Mouse (Mus musculus): ENCODE results near the gene Fli1. TPM values are rescaled to one million over a fixed set of nuclear protein-coding genes. Genes with fewer than 3 reads are reported as not detected.
A peak's percentile ranks its signal among the peaks of the same experiment; 100 is the strongest.

Fli1 gene
- total RNA-seq, 2 experiments from 2014 or later: 26.4 to 28.2 TPM

DNA sequence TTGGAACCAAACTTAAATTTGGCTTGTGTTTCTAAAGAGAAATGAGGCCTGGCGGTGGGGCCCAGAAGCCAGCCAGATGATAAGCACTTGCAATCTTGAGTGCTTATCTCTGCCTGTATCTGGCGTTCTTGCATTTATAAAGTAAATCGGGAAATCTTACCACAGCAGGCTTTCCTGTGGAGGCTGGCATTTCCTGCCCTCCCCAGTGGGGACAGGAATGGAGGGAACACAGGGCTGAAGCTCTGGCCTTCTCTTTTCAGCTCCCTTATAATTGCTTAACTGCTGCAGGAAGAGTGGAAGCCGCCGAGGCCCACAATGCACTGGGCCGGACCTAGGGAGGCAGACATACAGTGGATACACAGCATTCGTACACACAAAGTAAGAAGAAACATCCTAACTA is 13.7 kb upstream of the Fli1 start:
- intact Hi-C loops (cut with DNase I): no loop called here
- DNase-seq (ENCODE audit: low spot score): no peak

DNA sequence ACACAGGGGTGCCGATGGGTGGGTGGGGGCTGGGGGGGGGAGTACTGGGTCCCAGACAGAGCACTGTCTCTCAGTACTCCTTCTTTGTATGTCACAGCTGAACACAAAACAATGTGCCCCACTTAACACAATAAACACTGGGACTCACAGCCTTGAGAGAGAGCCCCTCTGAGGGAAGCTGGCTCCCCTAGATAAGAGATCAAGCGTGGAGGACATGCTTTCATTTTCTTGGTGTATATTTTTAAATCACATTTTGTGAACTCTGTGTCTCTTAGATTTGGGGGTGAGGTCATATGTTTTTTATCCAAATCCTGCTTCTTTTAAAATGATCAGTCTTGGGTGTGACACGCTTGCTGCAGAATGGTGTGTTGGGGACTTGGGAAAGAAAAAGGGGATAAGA is 12.6 kb upstream of the Fli1 start:
- intact Hi-C loops (cut with DNase I): no loop called here
- DNase-seq (ENCODE audit: low spot score): no peak

DNA sequence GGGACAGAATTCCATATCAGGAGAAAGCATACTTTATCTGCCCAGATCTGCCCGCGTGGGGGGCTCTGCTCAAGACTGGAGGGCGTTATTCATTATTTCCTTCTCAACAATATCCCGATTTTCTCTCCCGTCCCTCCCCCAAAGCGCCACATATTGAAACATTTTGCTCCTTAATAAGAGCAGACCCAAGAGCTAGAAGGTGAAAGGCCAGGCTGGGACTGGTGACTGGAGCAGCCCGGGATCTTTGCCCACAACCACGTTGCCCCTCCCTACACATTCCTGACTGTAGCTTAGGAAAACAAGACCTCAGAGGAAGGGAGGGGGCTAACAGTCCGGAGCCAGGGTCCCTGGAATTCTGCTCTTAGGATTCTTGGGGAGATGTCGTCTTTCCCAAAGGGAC is 7.9 kb upstream of the Fli1 start:
- DNase-seq (ENCODE audit: low spot score): no peak
- intact Hi-C loops (cut with DNase I): no loop called here

- no peak for DNase-seq (ENCODE audit: low spot score)
- intact Hi-C loops (cut with DNase I): loop anchor here (5.0 kb wide), 1 partner anchor 102 kb away; no protein-coding TSS in a partner anchor
These were observed 7.1 kb upstream of the Fli1 start for GRCm38 (mm10) chr9:32549462-32550384.

DNA sequence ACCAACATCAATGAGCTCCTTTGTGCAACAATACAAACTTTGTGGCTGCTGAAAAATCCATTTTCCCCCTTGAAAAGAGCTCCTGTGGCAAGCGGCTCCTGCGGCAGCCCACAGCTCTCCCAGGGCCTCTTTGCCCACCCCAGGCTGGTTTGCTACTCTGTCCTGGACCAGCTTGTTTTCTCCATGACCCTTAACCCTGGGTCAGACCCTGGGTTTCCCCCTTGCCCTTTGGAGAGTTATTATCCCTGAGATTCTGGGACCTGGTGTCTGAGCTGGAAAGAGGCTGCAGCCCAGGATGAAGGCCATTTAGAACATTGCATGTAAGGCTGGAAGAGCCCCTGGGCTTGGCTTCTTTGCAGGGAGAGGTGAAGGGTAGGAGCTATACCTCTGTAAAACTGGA is 4.1 kb upstream of the Fli1 start:
- DNase-seq (ENCODE audit: low spot score): no peak
- intact Hi-C loops (cut with DNase I): loop anchor here (5.0 kb wide), 1 partner anchor 99 kb away; no protein-coding TSS in a partner anchor

- intact Hi-C loops (cut with DNase I): loop anchor here (5.0 kb wide), 1 partner anchor 98 kb away; no protein-coding TSS in a partner anchor
- peak; percentile 33 for DNase-seq (ENCODE audit: low spot score)
These were observed 2.3 kb upstream of the Fli1 start for GRCm38 (mm10) chr9:32544731-32545661.

GRCm38 (mm10) chr9:32543923-32544575 is 1.4 kb upstream of the Fli1 start:
- no peak for DNase-seq (ENCODE audit: low spot score)
- intact Hi-C loops (cut with DNase I): no loop called here

DNA sequence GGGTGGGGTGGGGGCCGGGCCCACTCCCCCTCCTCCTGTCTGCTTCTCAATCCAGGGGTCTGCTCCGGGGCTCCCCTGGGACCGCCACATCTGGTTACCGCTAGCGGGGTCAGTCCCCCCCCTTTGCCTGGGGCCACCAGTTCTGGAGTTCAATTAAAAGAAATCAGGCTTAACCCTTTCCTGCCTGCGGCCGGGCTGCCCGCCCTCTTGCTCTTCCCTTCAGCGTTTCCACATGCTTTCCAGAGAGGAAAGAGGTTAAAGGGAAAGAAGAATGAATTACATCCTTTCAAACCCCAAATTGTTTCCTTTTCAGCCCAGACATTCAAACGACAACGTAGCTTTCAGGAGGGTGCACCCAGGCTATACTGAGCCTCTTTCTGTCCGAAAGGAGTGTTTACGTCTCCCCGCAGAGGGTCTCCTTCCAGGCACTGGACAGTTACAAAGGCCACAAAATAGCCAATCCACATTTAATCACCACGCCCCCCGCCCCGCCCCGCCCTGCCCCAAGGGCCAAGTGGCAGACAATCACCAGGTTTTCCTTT is 450 bp upstream of the Fli1 start:
- DNase-seq (ENCODE audit: low spot score): no peak
- intact Hi-C loops (cut with DNase I): no loop called here

- DNase-seq (ENCODE audit: low spot score): peak; percentile 72
- intact Hi-C loops (cut with DNase I): loop anchor here (1.0 kb wide), 2 partner anchors 22 to 37 kb away; no protein-coding TSS in a partner anchor
These were observed 1.3 kb downstream of the Fli1 start for GRCm38 (mm10) chr9:32541223-32541901.

- intact Hi-C loops (cut with DNase I): loop anchor here (1.0 kb wide), 2 partner anchors 21 to 36 kb away; no protein-coding TSS in a partner anchor
- DNase-seq (ENCODE audit: low spot score): peak; percentile 38
These were observed 2.0 kb downstream of the Fli1 start for GRCm38 (mm10) chr9:32540406-32541222.

DNA sequence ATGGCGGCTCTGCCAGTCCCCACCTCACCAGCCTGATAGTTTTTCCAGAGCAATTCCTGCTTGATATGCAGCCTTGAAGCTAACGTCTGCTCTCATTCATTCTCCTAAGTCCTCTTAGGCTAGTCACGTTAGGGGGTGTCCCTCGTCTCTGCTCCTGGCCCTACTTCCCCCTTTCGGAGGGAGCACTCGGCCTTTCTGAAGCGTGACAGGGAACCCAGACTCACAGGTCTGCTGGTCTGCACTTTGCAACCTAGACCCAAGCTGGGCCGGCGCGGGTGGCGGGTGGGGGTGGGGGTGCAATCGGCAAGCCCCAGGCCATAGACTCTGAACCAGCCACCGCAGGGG is 2.6 kb downstream of the Fli1 start:
- intact Hi-C loops (cut with DNase I): no loop called here
- no peak for DNase-seq (ENCODE audit: low spot score)

GRCm38 (mm10) chr9:32539321-32539761 is 3.3 kb downstream of the Fli1 start:
- intact Hi-C loops (cut with DNase I): no loop called here
- DNase-seq (ENCODE audit: low spot score): no peak

- DNase-seq (ENCODE audit: low spot score): no peak
- intact Hi-C loops (cut with DNase I): no loop called here
These were observed 4.5 kb downstream of the Fli1 start for GRCm38 (mm10) chr9:32538124-32538523.

DNA sequence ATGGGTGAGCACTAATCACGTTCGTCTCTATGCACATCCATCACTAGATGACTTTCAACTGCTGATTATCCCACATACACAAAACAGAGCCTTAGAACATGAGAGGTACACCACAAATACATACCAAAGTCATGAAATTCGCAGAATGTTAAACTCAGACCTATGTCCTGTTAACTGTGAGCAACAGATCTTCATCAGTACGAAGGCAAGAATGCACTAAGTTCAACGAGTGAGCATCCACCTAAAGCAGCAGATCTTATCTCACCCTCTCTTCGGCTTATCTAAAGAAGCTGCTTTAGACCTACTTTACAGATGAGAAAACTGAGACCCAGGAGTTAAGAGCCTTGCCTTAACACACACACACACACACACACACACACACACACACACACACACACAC is 5.0 kb downstream of the Fli1 start:
- intact Hi-C loops (cut with DNase I): no loop called here
- DNase-seq (ENCODE audit: low spot score): no peak

DNA sequence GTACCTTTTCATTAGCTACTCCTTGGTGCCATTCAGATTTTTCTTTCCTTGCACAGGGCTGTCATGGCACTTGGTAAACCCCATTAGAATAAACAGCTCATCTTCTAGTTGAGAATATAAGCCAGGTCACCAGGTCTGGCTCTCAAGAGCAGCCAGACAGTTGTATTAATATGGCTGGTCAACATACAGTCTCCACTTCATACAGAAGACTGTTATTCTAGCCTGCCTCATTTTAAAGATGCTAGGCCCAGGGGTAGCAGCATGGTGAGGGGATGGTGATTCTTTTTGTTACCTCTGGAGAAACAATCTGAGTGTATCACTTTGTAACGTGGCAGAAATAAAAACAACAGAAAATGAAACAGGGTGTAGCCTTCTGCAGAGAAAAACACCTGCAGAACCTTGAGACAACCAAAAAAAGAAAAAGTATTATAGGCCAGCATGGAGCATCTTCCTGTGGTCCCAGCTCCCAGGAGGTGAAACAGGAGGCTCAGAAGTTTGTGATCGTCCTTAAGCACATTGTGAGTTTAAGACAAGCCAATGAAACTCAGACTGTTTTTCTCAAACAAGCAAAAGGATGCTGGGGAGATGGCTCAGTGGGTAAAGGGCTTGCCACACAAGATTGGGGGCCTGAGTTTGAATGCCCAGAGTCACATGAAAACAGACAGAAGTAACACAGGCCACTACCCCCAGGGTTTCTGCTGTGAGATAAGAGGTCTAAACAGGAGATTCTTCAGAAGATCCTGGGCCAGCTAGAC is 7.3 kb downstream of the Fli1 start:
- no peak for DNase-seq (ENCODE audit: low spot score)
- intact Hi-C loops (cut with DNase I): no loop called here

- intact Hi-C loops (cut with DNase I): no loop called here
- DNase-seq (ENCODE audit: low spot score): no peak
These were observed 8.5 kb downstream of the Fli1 start for GRCm38 (mm10) chr9:32534025-32534615.

GRCm38 (mm10) chr9:32531588-32531987 is 11.1 kb downstream of the Fli1 start:
- intact Hi-C loops (cut with DNase I): no loop called here
- no peak for DNase-seq (ENCODE audit: low spot score)

Measured in heart, postnatal 25 days (tissue).